Mouse (Mus musculus) cortical plate, adult 2 months (tissue): Measurements from ENCODE around the gene BC016579.

ENCODE experiments used
- CTCF ChIP-seq: fragments of 200-500 bp; IDR thresholded peaks from 2 replicates; pipeline ENCODE4 v1.5.1; 2011; ENCODE audit warnings: mild to moderate bottlenecking, control low read depth, low read length; ENCODE audit not compliant: insufficient read depth; ENCODE audit errors: extremely low read depth
- POLR2A ChIP-seq: fragments of 200-500 bp; IDR thresholded peaks from 2 replicates; pipeline ENCODE4 v1.6.1; 2011; ENCODE audit warnings: mild to moderate bottlenecking, low read length, control low read depth; ENCODE audit not compliant: insufficient read depth; ENCODE audit errors: extremely low read depth

DNA sequence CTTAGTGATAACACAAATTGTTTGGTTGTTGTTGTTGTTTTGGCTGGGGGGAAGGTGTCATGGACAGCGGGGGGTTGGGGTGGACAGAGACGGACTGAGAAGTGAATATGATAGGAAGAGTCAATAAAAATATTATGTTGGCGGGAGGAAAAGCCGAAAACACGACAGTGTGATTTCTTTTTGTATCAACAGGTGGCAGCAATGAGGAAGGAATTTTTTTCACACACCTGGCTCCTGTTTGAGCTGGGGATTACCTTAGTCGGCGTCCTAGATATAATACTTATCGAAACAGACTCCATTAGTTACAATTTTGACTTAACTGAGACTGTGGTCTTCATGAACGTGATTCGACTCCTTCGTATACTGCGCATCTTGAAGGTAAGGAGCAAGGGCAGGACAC is 74.0 kb downstream of the BC016579 start:
- TF ChIP-seq CTCF (no peak), POLR2A (no peak)
